Mouse (Mus musculus): ENCODE measurements around the gene Men1.

DNA sequence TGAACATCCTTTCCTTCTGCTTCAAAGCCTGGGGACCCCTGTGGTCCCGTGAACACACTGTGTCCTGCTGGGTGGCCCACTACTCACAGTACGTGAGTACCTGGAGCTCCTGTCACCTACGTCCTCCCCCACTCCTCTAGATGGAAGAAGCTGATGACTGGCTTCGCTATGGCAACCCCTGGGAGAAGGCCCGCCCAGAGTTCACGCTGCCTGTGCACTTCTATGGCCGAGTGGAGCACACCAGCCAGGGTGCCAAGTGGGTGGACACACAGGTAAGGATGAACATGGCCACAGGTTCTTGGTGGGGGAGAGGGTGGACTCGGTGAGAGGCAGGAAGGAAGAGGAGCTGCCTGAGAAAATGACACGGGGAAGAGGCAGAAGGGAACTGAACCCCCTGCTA, 51.5 kb downstream of the Men1 start:
- TF ChIP-seq CTCF (IDR thresholded peaks at IDR 0.05; ENCODE audit: borderline replicate concordance, insufficient read depth, low read length) (no peak), POLR2A (IDR thresholded peaks at IDR 0.05; ENCODE audit: low read depth, low read length) (no peak)
